Mouse (Mus musculus): ENCODE results near the gene Csnk1d.

Csnk1d gene

DNA sequence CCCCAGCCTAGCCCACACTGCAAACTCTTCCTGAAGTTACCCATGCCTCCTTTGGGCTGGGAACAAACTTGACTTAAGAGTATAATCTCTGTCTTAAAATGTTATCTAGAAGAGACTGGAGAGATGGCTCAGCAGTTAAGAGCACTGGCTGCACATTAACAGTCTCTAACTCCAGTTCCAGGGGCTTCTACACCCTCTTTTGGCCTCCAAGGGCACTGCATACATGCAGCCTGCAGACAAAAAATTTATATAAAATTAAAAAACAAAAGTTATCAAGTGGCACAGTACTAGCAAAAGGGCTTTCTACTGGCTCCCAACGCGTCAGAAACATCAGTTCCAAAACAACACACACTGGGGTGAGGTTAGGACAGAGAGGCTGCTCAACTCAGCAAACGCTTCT, 3.5 kb downstream of the Csnk1d start:
- in situ Hi-C loops (cut with MboI, MseI), result no loop called here

DNA sequence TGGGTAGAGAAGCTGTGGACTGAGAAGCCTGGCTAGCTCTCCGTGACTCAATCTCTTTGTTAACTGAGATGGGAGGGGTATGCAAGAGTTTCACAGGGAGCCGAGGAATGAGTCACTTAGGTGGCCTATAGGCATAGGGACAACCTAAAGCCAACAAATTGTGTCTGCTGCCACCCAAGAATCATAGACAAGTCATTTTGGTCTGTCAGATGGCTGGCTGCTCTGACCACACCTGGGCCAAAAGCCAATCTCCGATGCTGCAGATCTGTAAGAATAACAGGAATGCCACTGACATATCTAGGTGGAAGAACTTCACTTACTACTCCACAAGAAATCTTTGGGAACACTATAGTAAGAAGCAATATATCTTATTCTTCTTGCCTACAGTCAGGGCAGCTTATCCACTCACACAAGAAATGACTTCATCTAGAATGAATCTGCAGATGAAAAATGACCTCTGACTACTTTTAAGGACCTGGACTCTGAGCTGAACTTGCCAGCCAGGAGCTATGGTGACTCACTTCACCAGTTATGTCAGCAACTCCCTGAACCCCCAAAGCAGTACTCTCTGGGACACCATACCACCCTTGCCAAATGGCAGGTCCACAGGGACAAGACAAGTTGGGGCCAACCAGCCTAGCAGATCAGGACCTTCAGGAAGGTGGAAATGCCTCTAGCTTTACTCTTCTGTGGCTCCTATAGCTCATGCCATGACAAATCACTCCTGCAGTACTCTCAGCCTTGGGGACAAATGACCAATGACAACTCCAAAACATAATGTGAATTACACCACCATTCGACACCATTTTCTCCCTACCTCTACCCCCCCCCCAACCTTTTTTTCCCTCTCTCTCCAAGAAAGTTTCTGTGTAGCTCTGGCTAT, 6.4 kb downstream of the Csnk1d start:
- in situ Hi-C loops (cut with MboI, MseI), result no loop called here

DNA sequence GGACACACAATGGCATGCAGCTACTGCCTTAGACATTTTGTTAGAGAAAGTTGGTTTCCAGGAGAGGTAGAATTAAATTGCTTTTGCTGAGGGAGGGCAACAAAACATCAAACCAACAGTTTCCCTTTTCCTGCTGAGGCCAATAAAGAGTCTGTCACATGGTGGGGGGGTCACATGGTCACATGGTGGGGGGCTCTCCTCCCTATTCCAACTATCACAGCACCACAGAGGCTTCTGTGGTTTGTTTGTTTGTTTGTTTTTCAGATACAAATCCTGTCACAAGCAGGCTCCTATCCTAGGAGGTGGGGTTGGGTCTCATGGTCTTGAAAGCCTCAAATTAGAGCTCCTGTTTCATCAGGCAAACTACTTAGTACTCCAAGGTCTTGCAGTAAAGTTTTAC, 8.7 kb downstream of the Csnk1d start:
- in situ Hi-C loops (cut with MboI, MseI), result no loop called here

DNA sequence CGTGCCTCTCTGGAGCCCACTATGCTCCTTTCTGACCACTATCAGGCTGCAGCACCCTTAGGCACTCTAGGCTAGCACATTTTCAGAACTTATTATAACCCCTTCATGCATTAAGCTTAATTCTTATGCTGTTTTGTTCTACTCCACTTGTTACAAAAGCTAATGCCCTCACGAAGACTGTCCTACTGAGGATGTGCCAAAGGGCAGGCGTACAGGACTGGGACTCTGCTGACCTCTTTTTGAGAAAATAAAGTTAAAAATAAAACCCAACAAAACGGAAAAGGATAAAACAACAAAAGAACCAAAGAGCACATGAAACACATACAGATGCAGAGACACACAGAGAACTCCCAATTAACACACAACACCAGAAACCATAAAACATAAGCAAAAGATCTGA, 9.5 kb downstream of the Csnk1d start:
- in situ Hi-C loops (cut with MboI, MseI), result no loop called here

DNA sequence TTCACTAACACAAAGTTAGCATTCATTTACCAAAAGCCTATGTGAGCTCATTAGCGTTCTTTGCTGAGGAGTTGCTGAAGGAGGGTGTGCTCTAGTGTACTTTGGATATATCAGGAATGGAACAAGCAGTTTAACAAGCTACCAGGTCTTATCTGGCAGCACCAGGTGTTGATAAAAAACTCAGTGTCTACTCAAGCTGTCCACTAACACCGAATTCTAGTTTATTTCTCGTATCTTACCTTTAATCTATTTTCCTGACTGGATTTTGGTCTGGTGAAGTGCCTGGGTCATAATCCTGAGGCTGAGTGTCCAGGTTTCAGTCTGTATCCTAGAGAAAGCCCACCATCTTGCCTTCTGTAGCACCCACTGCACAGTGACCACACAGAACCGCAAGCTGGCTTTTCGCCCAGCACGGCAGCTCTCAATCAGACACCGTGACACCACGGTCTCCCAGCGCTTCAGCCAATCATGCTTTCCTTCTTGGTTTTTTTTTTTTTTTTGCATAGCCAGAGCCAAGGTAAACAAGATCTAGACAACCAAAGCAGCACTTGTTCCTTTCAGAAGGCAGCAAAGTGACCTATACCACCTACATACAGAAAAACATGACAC, 10.6 kb downstream of the Csnk1d start:
- in situ Hi-C loops (cut with MboI, MseI), result no loop called here

DNA sequence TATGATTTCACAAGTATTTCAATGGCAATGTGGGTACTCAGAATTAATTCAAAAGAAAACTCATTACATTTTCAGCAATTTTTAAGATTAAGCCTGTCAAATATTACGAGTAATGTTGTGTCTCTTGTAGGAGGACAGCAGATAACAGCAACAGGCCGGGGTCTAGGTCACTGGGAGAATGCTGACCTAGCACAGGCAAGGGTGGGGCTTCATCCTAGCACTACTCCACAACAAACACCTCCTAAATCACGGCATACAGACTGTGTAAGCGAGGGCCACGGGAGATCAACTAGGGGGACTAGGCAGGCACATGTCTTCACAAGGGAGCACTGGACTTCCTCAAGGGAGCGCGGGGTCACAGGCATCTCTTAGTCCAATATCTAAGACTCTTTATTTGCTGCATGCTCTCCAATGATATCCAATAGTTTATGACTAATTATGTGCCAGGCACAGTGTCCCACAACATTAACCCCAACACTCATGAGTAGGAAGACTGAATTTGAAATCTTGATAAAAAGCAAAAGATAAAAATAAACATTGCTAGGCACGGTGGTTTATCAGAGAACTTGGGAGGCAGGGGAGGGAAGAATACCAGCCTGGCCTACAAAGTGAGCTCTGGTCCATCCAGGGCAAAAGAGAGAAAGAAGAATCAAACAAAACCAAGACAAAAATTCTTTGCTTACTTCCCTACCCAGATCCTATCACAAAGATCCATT, 11.3 kb downstream of the Csnk1d start:
- in situ Hi-C loops (cut with MboI, MseI), result loop anchor here (10.0 kb wide), 1 partner anchor 565 kb away; no protein-coding TSS in a partner anchor

DNA sequence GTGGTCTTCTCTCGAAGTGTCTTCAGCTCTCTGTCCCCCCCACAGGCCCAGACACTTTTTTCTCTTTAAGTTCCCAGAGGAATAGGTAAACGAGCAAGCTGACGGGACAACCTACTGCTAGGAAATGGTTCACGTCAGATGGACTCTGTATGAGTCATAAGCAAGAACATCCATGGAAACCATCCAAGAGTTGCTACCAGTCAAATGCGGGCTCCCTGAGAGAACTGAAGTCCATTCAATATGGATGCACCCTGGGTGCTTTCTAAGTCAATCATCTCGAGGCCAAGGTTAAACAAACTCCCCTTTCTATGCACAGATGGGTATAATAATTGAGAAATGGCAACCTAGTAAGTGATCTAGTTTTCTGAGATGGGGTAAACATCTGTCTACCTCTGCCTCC, 17.8 kb downstream of the Csnk1d start:
- in situ Hi-C loops (cut with MboI, MseI), result loop anchor here (10.0 kb wide), 1 partner anchor 559 kb away; no protein-coding TSS in a partner anchor

DNA sequence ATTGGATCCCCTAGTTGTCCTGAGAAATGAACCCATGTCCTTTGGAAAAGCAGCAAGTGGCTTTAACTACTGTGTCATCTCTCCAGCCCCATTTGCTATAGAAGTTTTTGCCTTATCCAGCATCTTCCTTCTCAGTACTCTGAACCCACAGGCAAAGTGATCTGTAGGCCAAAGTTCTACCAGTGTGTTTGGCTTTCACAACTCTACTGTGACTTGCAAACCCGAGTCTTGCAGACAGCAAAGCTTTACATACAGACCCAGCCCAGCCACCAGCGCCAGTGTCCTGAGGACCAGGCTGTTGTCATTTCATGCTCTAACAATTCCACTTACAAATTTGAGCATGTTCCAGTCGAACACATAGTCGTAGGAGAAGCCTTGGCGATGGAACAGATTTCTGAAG, 19.9 kb downstream of the Csnk1d start:
- in situ Hi-C loops (cut with MboI, MseI), result loop anchor here (10.0 kb wide), 1 partner anchor 556 kb away; no protein-coding TSS in a partner anchor

DNA sequence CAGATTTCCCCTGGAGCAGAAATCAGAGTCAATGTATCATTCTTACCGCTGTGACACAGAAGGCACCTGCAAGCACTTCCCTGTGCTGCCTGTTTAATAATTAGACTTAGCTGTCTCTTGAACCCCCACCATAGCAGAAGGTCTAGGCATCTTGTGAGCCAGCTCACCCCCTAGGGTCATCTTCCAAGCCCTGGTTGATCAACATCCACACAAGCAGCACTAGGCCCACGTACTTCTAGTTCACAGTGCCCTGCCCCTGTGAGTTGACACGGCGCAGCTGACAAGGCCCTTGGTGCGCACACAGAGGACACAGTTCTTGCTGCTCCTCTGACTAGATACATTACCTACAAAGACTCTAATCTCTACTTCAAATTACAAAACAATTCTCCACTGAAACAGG, 21.4 kb downstream of the Csnk1d start:
- in situ Hi-C loops (cut with MboI, MseI), result loop anchor here (10.0 kb wide), 1 partner anchor 555 kb away; no protein-coding TSS in a partner anchor

DNA sequence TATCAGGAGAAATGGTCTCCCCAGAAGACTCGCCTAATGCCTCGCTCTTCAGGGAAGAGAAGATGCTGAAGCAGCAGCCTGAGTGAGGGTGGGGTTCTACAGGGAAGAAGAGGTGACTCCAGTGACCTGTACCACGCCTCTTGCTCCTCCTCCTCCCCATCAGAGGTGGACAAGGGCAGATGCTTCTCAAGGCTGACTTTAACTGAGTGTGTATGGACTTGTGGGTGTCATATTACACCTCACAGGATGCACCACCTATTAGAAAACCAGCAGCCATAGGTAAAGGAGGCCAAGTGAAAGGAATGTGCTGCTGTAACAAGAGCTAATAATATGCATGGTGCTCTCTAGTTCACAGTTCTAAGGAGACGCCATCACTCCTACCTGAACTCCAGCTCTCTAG, 25.5 kb downstream of the Csnk1d start:
- in situ Hi-C loops (cut with MboI, MseI), result no loop called here

DNA sequence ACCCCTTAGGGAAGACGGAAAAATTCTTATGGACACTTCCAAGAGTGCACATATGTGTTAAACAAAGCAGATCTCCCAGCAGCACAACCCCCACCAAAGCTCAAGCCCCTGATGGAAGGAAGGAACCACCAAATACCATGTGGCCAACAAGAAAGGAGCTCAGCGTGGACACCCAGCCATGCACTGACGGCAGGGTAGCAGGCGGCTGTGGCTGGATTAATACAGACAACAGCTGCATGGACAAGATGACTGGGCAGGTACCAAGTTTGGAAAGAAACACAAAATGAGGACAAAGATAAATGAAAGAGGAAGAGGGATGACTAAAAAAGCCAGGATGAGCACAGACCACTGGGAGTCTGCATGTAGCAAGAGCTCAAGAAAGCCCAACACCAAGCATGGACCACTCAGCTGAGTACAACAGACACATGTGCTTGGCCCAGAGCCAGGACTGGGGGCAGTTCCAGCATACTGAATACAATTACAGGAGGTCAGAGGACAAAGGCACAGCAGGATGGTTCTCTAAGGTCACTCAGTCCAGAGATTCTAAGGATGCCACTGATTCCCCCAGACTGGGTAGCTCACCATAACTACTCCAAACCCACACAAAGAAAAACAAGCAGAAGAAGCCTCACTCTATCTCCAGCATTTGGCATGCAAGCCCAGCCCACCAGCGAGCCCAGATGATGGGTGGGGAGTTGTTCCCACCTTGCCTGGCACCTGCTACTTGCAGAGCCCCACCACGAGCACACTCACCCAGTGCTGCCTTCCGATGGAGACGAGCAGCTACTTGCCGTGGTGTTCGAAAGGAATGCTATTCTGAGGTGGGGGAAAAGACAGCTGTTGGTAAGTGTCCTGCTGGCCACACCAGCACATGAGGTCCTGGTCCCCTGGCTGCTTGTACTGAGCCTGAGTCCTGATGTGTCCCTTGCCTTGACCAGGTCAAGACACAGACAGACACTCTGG, 26.7 kb downstream of the Csnk1d start:
- in situ Hi-C loops (cut with MboI, MseI), result no loop called here

DNA sequence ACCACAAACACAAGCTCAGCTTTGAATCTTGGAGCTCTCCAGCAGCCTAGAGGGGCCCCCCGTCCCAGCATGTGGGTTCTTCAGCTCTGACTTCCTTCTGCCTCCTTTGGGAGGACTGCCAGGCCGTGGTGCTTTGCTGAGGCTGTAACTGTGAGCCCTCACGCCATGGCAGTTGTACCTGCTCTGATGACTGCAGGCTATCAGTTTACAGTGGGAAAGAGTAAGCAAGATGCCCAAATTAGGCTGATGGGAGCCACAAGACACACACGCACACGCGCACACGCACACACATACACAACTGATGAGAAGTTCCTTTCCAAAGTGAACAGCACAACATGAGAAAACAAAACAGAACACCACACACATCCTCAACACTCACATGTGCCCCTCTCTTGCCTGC, 28.2 kb downstream of the Csnk1d start:
- in situ Hi-C loops (cut with MboI, MseI), result no loop called here

DNA sequence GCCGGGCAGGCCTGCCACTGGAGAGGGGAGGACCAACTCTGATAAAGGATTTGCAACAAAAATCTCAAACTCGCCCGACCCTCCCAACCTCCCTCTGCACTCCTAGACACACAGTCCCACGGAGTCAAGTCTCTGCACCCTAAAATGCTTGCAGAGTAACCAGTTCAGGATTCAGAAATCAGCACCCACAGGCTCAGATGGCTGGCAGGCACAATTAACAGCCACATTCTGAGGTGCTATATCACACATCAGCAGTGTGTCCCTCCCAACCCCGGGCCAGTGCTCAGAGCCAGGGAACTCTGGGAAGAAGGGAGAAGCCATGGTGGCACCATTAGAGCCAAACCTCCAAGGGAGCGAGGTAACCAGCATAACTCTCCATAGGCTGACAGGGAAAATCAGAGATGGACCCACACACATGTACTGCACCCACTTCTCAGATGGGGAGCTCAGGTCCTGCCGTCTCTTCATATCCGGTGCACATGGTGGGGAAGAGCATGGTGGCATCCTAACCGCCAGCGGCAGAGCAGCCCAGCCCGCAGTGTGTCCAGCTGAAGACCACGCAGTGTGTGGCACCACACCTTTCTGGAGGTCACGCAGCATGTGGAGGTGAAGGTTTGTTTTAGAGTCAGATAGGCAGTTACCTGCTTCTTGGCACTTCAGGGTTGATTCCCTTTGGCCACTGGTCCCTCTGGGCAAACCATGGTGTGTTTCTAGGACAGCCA, 28.9 kb downstream of the Csnk1d start:
- in situ Hi-C loops (cut with MboI, MseI), result no loop called here

DNA sequence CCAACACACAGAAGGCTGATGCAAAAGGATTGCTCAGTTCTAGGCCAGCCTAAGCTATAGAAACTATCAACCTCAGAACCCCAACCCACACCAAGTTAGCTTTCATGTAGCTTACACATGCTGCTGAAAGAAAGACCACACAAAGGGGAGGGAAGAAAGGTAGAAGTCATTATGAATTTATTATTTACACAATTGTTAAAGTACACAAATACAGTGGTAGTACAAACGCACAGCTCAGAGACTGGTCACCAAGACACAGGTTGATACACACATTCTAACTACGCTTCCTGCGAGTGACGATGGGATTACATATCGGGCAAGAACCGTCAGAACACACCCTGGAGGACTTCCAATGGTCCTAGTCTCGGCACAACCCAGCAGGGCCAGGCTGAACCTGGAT, 29.5 kb downstream of the Csnk1d start:
- in situ Hi-C loops (cut with MboI, MseI), result no loop called here

DNA sequence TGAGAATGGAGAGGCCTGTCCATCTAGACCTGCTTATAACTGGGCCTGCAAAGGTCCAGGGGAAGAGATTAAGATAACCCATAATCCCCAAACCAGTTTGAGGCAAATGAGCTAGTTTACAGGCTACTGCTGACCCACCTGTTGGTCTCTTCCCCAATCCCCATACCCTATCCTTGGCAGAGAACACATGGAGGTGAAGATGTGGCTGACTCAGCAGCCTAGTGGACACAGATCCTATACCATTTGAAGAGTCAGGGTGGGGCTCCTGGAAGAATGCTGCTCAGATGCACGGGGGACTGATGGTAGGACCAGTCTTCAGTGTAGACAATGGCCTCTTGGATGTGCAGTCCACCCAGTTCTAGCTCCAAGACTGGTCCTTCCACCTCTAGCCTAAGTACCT, 30.9 kb downstream of the Csnk1d start:
- in situ Hi-C loops (cut with MboI, MseI), result no loop called here

DNA sequence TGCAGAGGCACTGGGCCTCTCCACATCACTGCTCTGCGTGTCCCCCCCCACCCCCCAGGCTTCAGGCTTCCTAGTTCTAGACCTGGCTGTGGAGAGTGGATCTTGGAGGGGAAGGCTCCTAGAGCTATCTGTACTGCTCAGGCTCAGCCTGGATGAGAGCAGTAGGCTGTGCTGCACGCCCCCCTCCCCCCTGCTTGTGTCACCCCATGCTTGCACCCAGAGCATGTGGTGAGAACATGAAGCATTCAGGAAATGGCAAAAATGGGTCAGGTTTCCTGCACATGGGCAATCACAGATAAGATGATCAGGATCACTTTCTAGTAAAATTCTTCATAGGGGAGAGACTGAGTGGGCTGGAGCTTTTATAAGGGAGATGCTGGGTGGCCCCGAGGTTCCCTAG, 31.6 kb downstream of the Csnk1d start:
- in situ Hi-C loops (cut with MboI, MseI), result no loop called here

DNA sequence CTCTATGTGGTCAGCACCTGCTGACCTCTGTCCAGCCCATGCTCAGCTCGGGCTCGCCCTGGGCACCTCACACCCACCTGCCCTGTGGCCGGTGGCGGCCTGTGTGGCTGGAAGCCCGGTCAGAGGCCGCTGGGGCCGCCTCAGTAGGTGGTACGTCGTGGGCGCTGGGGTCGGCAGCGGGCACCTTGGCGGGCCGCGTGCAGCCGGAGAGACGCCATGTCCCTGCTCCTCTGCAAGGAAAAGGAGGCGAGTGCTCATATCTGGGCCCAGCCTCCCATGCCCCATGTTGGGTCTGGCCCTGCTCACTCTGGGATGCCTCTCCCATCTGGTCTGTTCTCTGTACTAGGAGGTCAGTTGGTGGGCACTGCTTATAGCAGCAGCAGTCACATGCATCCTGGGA, 32.1 kb downstream of the Csnk1d start:
- in situ Hi-C loops (cut with MboI, MseI), result no loop called here

DNA sequence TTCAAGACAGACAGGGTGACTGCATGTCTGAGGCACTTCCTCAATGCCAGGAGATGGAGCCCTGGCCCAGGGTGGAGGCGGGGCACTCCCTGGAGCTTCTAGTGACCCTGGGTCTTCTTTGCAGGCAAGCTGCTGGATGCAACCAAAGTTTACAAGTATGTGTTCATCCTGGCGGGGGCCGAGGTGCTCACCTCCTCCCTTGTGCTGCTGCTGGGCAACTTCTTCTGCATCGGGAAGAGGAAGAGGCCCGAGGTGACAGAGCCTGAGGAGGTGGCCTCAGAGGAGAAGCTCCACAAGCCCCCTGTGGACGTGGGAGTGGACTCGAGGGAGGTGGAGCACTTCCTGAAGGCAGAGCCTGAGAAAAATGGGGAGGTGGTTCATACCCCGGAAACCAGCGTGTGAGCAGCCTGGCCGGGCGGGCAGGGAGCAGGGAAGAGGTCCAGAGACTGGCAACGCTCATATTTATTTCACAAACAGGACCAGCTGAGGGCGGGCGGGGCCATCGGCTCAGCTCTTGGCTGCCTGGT, 33.3 kb downstream of the Csnk1d start:
- in situ Hi-C loops (cut with MboI, MseI), result no loop called here

DNA sequence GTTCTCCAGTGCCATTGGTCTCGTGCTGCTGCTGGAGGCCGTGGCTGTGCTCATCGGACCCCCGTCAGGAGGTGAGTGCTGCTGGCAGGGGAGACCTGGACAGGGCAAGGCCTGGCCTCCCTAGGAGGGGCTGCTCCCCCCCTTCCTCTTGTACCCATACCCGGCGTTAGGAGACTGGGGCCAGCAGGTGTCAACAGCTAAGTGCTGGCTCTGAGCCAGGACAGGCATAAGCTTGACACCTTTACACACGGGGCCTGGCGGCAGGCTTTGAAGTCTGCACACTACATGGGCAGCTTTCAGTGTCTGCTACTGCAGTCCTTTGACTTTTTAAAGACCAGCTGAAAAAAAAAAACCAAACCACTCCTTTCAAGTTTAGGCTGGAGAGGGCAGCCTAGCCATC, 34.1 kb downstream of the Csnk1d start:
- in situ Hi-C loops (cut with MboI, MseI), result no loop called here

DNA sequence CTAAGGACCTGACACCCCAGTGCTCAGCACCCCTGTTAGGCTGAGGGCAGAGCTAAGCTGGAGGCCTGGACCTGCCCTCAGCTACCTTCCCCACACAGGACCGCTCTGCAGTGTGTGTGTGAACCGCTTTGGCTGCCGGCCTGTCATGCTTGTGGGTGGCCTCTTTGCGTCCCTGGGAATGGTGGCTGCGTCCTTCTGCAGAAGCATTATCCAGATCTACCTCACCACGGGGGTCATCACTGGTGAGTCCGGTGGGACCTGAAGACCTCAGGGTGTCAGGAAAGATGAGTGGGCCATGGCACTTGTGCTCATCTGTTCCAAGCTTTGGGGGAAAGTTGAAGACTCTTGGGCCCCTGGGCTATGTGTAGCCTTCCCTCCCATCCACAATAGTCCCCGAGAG, 35.4 kb downstream of the Csnk1d start:
- in situ Hi-C loops (cut with MboI, MseI), result no loop called here

Measured in T-helper 1 cell (primary cell).